Mouse (Mus musculus): ENCODE data around the gene Maml2. TPM values are rescaled to one million over a fixed set of nuclear protein-coding genes. Genes with fewer than 3 reads are reported as not detected.

Gene Maml2
- polyA plus RNA-seq, 1 experiment from 2014 or later, result 15.1 TPM

- peak overlapping the region; percentile 81 for H3K4me2 ChIP-seq (replicated peaks; ENCODE audit: low read depth, low read length)
- DNase-seq (ENCODE audit: low spot score), result peak; percentile 97
- H3K4me1 ChIP-seq (ENCODE audit: insufficient read depth, low read depth, low read length), result peaks cover 3% of the 10 kb centered on the region; the same call in 1 of the 2 replicates
- peak overlapping the region; percentile 94 for H3K9ac ChIP-seq (replicated peaks; ENCODE audit: low read depth)
- no peak for TF ChIP-seq EP300 (IDR thresholded peaks at IDR 0.05)
- peak; percentile 41 for TF ChIP-seq CTCF (IDR thresholded peaks at IDR 0.05)
- WGBS, result 1% methylated on average over 60 of the region's 60 CpGs
- H3K9me3 ChIP-seq (ENCODE audit: low read length), result no peaks in the 10 kb centered on the region
- peak overlapping the region; percentile 96 for H3K27ac ChIP-seq (ENCODE audit: low read length)
- no peaks in the 10 kb centered on the region for H3K27me3 ChIP-seq (replicated peaks; ENCODE audit: insufficient read depth, low read length)
- peak overlapping the region; percentile 84 for H3K4me3 ChIP-seq (ENCODE audit: low read depth, low read length)
- no peaks in the 10 kb centered on the region for H3K36me3 ChIP-seq (ENCODE audit: insufficient read depth, low read length)
- peak; percentile 99 for ATAC-seq
Measured at GRCm38 (mm10) chr9:13748798-13749674, 451.3 kb downstream of the Maml2 start.

- peak overlapping the region; percentile 81 for H3K4me2 ChIP-seq (replicated peaks; ENCODE audit: low read depth, low read length)
- no peaks in the 10 kb centered on the region for H3K9me3 ChIP-seq (ENCODE audit: low read length)
- ATAC-seq (no peak), DNase-seq (ENCODE audit: low spot score) (no peak)
- H3K36me3 ChIP-seq (ENCODE audit: insufficient read depth, low read length), result no peaks in the 10 kb centered on the region
- TF ChIP-seq EP300 (IDR thresholded peaks at IDR 0.05), result no peak
- TF ChIP-seq CTCF (IDR thresholded peaks at IDR 0.05), result no peak
- peak overlapping the region; percentile 94 for H3K9ac ChIP-seq (replicated peaks; ENCODE audit: low read depth)
- H3K4me3 ChIP-seq (ENCODE audit: low read depth, low read length), result peak overlapping the region; percentile 84
- 2% methylated on average over 7 of the region's 7 CpGs for WGBS
- peaks cover 3% of the 10 kb centered on the region; the same call in 1 of the 2 replicates for H3K4me1 ChIP-seq (ENCODE audit: insufficient read depth, low read depth, low read length)
- H3K27me3 ChIP-seq (replicated peaks; ENCODE audit: insufficient read depth, low read length), result no peaks in the 10 kb centered on the region
- peak overlapping the region; percentile 96 for H3K27ac ChIP-seq (ENCODE audit: low read length)
Measured at GRCm38 (mm10) chr9:13749675-13749998, 451.9 kb downstream of the Maml2 start.

GRCm38 (mm10) chr9:13752543-13752942, 454.8 kb downstream of the Maml2 start:
- H3K27ac ChIP-seq (ENCODE audit: low read length), result no peak overlapping the region
- H3K4me1 ChIP-seq (ENCODE audit: insufficient read depth, low read depth, low read length), result peaks cover 3% of the 10 kb centered on the region; the same call in 1 of the 2 replicates
- peak; percentile 32; the same call in 1 of the 2 replicates for ATAC-seq
- peak; percentile 69 for DNase-seq (ENCODE audit: low spot score)
- no peaks in the 10 kb centered on the region for H3K36me3 ChIP-seq (ENCODE audit: insufficient read depth, low read length)
- no peaks in the 10 kb centered on the region for H3K27me3 ChIP-seq (replicated peaks; ENCODE audit: insufficient read depth, low read length)
- WGBS, result 48% methylated on average over 4 of the region's 4 CpGs
- H3K4me2 ChIP-seq (replicated peaks; ENCODE audit: low read depth, low read length), result no peak overlapping the region
- no peak overlapping the region for H3K9ac ChIP-seq (replicated peaks; ENCODE audit: low read depth)
- TF ChIP-seq CTCF (IDR thresholded peaks at IDR 0.05) (no peak), EP300 (IDR thresholded peaks at IDR 0.05) (peak; percentile 84)
- no peak overlapping the region for H3K4me3 ChIP-seq (ENCODE audit: low read depth, low read length)
- H3K9me3 ChIP-seq (ENCODE audit: low read length), result no peaks in the 10 kb centered on the region

Small RNA genes lying within 50 kb of the gene (microRNA-seq; reads per million reads assigned to microRNA genes)
- not detected for gene Gm22643

Other genes with a start within 250 kb of the Maml2 start
- gene Jrkl, start 52.1 kb upstream of the Maml2 start, polyA plus RNA-seq (2015; fragmentation: Nextera tagmentation; extraction: Ambion mirVana), result 7.8 and 9.2 TPM in 2 replicates
- gene Ccdc82, start 51.0 kb upstream of the Maml2 start, polyA plus RNA-seq (2015; fragmentation: Nextera tagmentation; extraction: Ambion mirVana), result 7.4 and 9.3 TPM in 2 replicates
- not detected in 2 replicates for gene Gm17571, start 148.8 kb downstream of the Maml2 start, polyA plus RNA-seq (2015; fragmentation: Nextera tagmentation; extraction: Ambion mirVana)

All from lung, postnatal 0 days (tissue).